Mouse (Mus musculus) kidney, adult 9 months (tissue): ENCODE data around the gene Nr2f1.

Experiments
- DNase-seq: peaks from one replicate; pipeline ENCODE4 v3.0.0; 2022

Gene Nr2f1

DNA sequence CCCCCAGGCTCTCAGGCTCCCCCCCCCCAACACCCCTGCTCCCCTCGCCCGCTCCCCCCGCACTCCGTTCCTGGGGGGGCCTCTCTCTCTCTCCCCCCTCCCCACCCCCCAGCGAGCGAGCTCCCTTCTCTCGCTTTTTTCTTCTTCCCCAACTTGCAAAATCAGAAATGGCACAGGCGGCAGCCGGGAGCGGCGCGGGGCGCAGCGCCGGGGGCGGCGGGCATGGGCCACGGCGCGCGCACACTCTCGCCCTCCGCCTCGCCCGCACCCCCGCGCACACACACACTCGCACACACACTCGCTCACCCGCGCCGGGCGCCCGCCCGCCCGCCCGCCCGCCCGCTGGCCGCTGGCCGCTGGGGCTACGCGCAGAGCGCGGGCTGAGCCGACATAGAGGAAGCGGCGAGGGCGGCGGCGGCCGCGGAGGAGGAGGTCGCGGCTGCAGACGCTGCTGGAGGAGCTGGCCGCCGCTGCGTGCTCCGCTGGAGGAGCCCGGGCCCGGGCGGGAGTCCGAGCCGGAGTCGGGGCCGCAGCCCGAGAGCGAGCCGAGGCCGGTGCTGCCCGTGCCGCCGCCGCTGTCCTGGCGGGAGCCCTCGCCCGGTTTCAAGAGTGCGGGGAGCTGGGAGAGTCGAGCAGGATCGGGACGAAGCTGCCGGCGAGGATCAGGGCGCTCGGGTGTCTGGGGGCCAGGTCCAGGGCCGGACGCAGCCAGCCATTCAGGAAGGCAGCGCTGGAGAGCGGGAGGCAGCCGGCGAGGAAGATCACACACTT, 501 bp downstream of the Nr2f1 start:
- peak; percentile 27 for DNase-seq

DNA sequence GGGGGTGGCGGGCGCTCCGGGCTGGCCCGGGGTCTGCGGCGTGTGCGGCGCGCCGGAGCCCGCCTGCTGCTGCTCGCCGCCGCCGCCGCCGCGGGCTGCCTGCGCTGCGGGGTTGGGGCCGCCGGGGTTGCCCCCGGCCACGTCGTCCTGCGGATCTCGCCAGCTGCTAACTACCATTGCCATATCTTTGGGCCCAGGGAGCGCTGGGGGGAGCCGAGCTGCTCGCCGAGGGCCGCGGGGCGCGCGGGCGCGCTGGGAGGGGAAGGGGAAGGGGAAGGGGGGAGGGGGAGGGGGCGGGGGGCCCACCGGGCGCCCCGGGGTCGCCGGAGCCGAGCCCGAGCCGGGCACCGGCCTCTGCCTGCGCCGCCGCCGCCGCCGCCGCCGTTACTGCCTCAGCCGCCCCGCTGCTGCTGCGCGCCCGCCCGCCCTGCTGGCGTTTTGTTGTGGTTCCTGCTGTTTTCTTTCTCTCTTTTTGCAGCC, 1.1 kb downstream of the Nr2f1 start:
- DNase-seq = no peak

DNA sequence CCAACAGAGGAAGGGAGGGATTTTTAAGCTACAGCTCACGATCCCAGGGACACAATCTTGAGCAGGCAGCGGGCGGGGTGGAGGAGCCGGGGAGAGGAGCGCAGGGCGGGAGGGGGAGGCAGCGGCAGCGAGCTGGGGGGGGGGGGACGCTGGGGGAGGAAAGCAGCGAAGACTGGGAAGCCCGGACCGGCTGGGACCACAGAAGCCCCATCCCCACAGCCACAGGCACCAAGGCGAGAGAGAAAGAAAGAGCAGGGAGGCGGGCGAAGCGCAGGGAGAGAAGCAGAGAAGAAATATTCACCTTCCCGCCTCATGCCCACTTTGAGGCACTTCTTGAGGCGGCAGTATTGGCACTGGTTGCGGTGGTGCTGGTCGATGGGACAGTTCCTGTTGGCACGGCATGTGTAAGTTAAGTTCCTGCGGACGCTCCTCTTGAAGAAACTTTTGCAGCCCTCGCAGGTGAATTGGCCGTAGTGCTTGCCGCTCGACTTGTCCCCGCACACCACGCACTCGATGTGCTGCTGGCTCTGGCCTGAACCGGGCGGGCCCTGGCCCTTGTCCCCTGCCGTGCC, 1.7 kb downstream of the Nr2f1 start:
- no peak for DNase-seq

DNA sequence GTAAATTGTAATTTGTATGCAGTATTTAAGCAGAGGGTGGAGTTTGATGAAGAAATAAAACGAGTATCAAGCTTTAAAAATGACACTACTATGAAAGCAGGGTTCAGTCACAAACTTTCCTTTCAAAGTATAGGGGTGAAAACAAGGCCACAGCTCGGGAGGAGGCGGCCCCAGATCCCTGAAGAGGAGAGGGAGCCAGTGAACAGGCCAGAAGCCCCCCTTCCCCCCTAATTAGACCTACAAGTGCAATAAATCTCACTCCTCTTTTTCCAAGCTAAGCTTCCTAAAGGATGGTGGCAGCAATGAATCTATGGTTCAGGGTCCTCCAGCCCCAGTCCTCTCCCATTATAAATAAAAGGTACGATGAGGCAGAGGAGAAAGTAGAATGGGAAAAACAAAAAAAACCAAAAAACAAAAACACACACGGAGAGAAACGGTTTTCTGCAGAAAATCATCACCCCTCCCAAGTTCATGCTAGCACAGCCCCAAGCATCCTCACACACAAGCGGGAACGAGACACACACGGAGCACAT, 2.2 kb downstream of the Nr2f1 start:
- no peak for DNase-seq

DNA sequence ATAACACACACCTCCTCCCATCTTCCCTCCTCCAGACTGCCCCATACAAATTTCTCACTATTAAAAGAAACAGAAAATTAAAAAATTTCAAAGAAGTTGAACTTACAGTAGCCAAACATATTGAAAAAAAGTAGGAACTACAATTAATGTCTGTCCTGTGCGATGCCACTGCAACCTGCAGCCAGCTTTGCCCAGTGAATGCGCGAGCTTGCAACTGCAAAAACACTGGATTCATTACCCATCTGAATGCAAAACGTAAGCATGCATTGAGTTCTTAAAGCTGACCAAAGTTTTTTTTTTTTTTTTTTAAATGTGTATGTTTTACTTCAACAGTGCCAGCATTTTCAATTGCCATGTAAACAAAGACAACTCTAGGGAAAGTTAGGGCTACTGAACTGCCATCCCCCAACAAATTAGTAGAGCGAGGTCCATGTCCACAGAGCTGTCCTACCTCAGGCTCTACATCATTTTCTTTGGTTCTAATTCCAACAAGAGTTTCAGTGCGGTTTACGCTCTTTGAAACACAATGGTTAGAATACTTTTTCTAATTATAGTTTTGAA, 3.2 kb downstream of the Nr2f1 start:
- DNase-seq = no peak

DNA sequence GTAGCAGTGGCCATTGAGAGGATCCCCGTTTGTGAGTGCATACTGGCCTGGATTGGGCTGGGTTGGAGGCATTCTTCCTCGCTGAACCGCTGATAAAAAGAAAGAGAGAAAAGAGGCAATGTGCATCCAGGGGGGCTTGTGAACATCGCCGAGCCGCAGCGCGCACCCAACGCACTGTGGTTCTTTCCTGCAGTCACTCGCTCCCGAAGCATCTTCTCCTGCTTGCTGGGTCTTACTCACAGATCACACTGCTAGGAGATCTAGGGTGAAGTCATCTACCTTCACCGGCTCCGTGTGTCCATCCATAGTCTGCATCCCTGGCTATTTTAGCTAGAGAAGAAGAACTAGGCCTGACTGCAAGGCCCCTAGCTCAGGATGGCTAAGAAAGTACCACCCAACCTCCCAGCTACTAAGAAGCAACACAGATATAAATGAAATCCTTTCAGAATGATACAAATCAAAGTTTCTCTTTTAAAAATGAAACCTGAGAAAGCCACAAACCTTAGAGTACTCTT, 3.9 kb downstream of the Nr2f1 start:
- DNase-seq = no peak

DNA sequence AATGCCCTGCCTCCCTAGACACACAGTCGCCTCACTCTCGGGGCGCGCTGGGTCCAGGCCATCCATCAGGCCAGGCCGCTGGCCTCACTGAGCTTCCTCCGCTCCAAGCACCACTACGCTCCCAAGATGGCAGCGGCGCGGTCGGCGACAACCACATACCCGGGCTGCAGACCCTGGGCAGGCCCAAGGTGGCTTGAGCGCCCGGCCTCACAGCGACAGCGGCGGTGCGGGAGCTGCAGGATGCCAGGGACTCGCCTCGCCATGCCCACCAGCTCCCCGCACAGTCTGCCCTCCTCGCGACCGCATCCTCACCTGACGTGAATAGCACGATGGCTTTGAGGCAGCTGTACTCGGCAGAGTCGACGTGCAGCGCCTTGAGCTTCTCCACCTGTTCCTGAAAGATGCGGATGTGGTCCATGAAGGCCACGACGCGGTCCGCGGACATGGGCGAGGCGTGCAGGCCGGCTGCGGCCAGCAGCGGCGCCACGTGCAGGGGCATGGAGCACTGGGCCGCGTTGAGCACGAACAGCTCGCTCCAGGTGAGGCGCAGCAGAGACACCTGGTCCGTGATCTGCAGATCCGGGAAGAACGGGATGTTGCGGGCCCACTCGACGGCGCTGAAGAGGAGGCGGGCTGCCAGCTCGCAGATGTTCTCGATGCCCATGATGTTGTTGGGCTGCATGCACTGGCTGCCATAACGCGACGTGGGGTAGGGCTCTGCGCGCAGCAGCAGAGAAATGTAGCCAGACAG, 4.5 kb downstream of the Nr2f1 start:
- no peak for DNase-seq

DNA sequence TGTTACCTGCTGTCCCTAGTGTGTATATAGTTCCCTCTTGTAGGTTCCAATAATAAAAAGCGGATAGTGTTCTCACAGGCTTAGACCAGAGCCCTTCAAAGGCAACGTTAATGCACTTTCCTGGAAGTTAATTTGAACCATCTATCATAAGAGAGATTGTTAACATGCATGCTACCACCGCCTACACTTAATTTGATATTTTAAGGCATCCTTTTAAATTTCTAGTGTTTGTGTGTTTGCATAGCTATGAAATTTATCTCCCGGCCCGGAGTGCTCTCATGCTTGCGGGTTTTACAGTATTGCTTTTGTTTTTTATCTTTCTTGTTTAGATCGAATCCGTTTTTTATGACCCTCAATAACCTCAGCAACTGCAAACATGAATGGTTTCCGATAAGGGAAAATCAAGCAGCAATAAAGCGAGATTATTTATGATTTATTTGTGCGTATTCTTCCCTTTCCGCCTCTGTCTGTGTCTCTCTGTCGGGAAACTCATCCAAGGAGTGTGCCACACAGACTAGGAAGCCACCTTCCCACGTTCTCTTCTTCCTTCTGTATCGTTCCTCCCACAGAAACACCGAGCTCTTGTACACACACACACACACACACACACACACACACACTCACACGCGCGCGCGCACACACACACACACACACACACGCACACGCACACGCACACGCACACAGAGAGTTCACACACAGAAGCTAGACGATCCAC, 5.3 kb downstream of the Nr2f1 start:
- DNase-seq = no peak

DNA sequence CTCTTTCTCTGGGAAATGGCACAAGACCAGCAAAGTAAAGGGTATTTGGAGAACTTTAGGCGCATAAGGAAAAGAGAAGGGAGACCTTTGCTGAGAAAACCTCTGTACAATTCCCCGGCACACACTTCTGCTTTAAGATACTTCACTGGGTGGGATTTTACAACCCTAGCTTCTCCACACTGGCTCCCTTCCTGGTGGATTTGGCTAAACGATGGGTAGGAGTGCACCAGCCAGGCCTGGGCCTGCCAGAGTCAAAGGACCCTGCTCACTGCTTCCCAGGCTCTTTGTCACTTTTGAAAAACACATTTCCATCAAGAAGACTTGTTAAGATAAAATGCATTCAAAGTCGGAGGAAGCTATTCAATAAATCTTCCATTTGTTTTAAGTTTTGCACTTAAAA, 6.3 kb downstream of the Nr2f1 start:
- DNase-seq = no peak

DNA sequence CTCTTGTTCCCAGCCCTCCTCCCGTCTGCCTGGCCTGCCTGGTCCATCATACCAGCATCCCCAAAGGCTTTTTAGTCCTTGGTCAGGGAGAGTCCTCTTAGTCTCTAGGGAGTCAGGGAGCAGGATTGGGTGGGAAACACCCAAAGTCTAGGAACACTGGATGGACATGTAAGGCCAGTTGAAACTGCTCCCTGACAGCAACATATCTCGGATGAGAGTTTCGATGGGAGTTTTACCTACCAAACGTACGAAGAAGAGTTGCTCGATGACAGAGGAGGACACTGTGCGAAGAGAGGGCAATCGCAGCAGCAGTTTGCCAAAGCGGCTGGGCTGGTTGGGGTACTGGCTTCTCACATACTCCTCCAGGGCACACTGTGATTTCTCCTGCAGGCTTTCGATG, 10.0 kb downstream of the Nr2f1 start:
- DNase-seq = no peak

DNA sequence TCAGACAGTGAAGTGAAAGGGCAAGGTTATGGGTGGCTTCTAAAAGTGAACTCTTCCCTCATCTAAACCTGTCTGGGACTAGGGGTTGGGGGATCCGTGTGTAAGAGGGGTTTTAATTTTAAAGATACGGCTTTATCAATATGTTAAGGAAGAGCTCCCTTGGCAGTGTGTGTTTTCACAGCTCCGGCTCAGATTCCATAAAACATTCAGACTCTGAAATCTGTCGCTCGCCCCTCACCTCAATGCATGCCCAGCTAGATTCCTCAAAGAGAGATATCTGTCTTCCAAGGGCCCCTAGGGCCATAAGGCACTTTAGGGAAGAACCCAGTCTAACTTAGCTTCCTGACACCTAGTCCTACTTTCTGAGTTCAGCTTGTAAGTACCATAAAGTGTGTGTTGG, 11.7 kb downstream of the Nr2f1 start:
- no peak for DNase-seq

DNA sequence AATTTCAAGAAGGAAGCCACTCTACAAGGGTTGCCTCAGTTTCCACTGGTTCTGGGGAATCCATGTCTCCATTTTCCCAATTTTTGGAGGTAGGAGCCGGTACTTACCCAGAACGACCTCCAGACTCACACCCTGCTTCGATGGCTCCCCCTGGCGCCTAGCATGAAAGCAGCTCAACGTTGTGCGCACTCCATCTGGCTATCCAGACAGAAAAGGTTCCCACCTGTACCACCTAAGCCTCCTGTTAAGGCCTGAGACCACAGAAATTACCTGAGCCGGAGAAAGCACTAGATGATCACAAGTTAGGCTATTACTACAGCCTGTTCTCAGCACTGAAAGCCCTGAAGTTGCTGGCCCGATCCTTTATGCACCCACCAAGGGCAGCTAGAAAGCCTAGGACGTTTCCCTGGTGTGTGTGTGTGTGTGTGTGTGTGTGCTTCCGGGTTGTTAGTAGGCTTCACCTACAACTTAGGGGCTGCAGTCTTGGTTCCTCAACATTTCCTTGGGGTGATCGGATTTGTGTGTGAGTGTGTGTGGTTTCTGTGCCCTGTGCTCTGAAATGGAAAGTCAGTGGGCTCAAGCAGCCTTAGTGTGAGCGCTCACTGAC, 13.1 kb downstream of the Nr2f1 start:
- DNase-seq = no peak

DNA sequence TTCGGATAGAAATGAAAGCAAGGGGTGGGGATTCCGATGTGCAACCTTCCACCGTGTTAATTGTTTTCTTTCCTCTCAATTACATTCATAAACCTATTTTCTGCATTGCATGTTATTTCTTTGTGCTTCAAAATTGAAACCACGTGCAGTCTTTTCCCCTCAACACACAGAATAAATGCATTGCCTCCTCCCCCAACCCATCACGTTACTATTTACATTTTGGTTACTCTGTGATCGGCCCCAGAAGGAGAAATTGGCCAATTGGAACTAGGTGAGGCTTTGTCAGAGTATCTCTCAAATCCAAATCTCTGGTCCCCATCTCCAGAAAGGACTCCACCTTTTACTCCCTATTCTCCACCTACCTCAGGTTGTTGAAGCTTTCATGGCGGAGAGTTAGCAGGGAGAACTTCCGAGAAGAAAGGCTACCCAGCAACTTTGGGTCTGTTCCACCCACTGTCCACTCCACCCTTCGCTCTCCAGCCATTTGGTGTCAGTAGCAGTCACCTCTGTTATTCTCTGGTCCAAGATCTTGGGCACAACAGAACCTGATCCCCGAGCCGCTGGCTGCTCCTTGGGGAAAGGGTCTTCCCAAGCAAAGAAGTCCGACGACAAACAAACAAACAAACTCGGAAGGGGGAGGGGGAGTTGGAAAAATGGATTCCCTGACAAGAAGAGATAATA, 14.6 kb downstream of the Nr2f1 start:
- DNase-seq = no peak

DNA sequence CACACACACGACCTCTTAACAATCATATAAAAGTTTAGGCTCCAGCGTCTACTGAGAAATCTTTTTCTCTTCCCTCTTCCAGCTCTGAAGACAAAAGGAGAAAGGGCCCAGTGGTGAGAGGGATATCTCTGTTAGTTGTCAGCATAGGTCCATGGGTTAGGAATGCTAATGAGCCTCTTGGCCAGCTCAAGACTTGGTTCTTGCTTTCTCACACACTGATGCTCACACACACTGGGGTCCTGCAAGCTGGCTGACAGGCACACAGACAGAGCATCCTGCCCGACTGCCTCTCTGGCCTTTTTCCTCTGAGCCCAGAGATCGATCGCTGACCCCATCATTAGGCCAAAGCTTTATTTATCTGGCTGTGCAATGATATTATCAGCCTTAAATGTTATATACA, 15.6 kb downstream of the Nr2f1 start:
- DNase-seq = no peak

DNA sequence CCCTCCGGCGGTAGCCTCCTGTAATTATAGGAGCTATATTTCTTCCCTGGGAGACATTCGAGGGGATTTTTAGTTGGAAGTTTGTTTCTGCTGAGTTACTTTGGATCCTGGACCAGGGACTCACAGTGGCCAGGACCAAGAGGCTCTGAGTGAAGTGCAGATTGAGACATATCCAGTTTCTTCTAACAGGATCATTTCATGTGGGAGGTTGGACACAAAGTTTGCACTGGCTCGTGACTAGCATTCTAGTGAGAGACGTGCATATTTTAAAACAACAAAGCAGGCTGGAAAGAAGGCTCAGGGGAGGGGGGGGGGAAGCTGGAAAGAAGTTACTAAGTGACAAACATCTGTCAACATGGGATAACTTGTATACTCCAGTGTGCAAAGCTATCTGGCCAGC, 16.6 kb downstream of the Nr2f1 start:
- no peak for DNase-seq

DNA sequence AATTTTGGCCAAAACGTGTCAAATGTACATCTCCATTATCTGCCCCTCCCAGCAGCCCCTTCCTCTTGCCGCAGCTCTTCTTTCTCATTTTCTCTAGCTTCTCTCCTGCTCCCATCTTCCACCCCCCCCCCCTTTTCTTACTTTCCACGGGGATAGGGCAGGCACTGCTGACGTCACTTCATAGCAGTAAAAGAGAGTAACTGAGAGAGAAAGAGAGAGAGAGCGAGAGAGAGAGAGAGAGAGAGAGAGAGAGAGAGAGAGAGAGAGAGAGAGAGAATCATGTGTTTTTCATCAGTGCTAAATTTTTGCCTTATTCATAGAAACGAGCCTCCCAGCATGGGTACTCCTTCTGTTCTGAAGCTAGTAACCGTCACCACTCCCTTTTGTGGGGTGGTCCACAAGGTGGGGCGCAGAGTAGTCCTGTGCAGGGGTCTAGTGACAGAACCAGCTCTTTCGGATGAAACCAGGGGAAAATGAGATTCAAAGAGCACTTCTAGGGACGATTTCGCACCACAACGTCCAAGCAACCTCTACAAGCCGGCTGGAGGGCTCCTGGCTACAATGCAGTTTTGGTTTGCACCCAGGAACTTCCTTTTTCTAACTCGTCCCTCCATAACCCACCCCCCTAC, 17.5 kb downstream of the Nr2f1 start:
- DNase-seq = no peak

DNA sequence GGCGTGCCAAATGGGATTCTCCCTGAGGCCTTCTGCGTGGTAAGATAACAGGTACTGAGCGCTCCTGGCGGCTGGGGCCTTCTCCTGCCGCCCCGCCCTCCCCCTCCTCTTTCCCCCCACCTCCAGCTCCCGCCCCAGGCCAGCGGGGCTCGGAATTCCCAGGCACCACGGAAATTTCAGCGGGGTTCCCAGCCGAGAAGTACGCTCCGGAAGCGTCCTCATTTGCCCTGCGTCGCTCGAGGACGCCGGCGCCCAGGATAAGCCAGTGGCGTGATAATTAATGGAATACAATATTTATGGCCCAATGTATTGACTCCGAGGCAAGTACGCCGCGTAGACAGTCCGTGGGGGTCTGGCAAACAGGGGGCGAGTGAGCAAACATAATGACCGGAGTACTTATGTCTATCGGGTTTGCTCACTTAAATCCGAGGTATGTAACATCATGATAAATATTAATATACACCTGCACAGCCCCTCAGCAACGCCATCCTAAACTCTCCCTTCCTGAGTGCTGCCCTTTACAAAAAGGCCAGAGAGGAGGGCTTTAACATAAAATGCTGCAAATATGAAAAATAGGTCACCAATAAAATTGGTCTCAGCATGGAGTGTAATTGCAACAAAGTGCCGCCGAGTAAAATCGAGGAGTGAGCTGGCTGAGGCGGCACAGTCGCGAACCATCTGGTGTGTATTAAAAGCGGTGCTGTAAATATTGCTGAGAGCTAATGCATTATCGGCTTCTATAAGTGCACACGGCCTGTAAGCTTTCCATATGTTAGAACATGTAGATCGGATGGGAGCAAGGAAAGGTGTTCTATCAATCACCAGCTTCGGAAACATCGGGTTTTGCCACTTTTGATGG, 18.3 kb downstream of the Nr2f1 start:
- DNase-seq = no peak

DNA sequence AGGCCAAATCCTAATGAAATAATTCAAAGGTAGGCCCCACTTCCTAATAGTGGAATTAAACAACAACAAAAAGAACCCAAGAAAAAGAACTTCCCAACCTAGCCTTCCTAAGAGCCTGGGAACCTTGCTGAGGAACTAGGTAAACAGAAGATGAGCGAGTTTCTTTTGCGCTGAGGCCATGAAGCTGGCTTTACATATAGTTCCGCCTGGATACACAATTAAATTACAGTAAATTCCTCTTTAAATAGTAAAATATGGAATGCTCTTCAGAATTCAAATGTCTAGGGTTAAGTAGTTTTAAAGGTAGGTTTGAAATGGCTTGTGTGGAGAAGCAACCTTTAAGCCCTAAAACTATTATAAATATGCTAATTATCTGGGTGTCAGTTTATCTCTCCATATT, 19.3 kb downstream of the Nr2f1 start:
- DNase-seq = no peak

DNA sequence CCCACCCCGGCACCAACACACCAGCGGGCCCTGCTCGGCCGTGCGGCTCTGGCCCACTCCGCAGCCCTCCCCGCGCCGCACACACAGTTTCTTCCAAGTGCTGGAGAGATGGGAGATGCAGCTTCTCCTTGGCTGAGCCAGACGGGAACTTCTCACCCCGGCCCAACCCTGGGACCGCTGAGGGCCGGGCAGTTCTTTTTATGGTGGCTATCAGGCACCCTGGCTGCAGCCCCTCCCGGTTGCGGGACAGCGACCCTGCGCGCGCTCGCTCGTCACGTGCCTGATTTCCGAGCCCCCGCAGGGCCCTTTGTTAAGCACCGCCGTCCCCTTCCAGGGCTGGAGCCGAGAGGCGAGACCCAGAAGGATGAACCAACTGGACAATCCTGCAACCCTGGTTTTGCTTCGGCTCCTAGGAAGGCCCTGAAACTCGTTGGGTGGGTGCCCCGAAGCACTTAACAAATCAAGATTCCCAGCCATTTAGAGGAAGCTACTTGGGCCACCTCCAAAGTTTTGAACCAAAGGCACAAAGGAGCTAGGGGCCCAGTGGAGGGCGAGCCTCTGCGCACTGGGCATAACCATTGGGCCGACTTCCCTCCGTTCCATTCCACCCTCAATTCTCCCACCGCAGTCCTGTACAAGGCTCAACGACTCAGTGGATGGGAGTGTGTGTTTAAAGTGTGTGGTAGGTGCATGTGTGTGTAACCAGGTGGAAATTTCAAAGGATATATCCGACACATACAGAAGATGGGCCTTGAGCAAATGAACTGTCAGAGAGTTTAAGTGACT, 20.1 kb downstream of the Nr2f1 start:
- no peak for DNase-seq
